In genomic region chr6:129425812-129426211, GRCm38 (mm10) we compare ENCODE assay signal across 12 mouse cellular contexts. TPM values are rescaled to one million over a fixed set of nuclear protein-coding genes. Genes with fewer than 3 reads are reported as not detected.
DNase-seq lines count a peak whose midpoint lies in the region; ATAC-seq lines count a peak whose summit lies in the region.
"Had no signal": no experiment of that assay in that cellular context is flagged by ENCODE, and none has a peak within 500 bp of the region (broad histone marks: within the 10 kb centered on the region; RNA-seq: fewer than 3 reads in every experiment).

No protein-coding gene starts in this region.

- no peak for ATAC-seq in kidney, embryonic 14.5 days (ENCODE audit: low FRiP score, low TSS enrichment)
- ATAC-seq in heart, embryonic 16.5 days (replicated peaks; ENCODE audit: extremely low read depth, insufficient read depth, low FRiP score), result peak; percentile 43; the same call in 1 of the 2 replicates
- peak; percentile 34 for ATAC-seq in megakaryocyte progenitor cell, adult 5-6 weeks (replicated peaks; ENCODE audit: poor library complexity)
- ATAC-seq: CD4-positive, CD25-positive, alpha-beta regulatory T cell, adult 4 months; midbrain, embryonic 13.5 days had no signal

- H3K27ac ChIP-seq in kidney, embryonic 14.5 days (ENCODE audit: low read depth, low read length), result no peak overlapping the region
- no peak overlapping the region for H3K27ac ChIP-seq in heart, embryonic 16.5 days (ENCODE audit: low read length)
- H3K27ac ChIP-seq: midbrain, embryonic 13.5 days had no signal

- H3K9ac ChIP-seq in kidney, embryonic 14.5 days (ENCODE audit: low read depth, low read length), result no peak overlapping the region
- H3K9ac ChIP-seq in heart, embryonic 16.5 days (ENCODE audit: low read length), result no peak overlapping the region
- H3K9ac ChIP-seq: midbrain, embryonic 13.5 days had no signal

- 32% methylated on average over 5 of the region's 5 CpGs for WGBS in kidney, embryonic 14.5 days
- WGBS in heart, embryonic 16.5 days, result 28% methylated on average over 5 of the region's 5 CpGs

- H3K9me3 ChIP-seq in kidney, embryonic 14.5 days (ENCODE audit: control insufficient read depth, low read length), result no peaks in the 10 kb centered on the region
- H3K9me3 ChIP-seq in heart, embryonic 16.5 days (replicated peaks; ENCODE audit: control insufficient read depth, low read length), result no peaks in the 10 kb centered on the region
- H3K9me3 ChIP-seq: midbrain, embryonic 13.5 days had no signal

- DNase-seq in kidney, adult 11 months, result peak; percentile 57
- peak; percentile 14 to 29 for DNase-seq in kidney, postnatal 4 days
- no peak for DNase-seq in cerebellum, postnatal 10 days
- no peak for DNase-seq in urinary bladder, postnatal 25 days (ENCODE audit: low spot score)
- no peak for DNase-seq in thymus, postnatal 36 days
- DNase-seq: cerebellum, postnatal 14 days had no signal

- H3K36me3 ChIP-seq in kidney, embryonic 14.5 days (ENCODE audit: control insufficient read depth, insufficient read depth, low read length), result no peaks in the 10 kb centered on the region
- H3K36me3 ChIP-seq in heart, embryonic 16.5 days (ENCODE audit: control insufficient read depth, insufficient read depth), result no peaks in the 10 kb centered on the region
- H3K36me3 ChIP-seq: midbrain, embryonic 13.5 days had no signal

- no peaks in the 10 kb centered on the region for H3K27me3 ChIP-seq in kidney, embryonic 14.5 days (ENCODE audit: control insufficient read depth, insufficient read depth, low read length)
- H3K27me3 ChIP-seq in heart, embryonic 16.5 days (ENCODE audit: control insufficient read depth, insufficient read depth, low read length), result no peaks in the 10 kb centered on the region
- H3K27me3 ChIP-seq: midbrain, embryonic 13.5 days had no signal

- H3K4me2 ChIP-seq in kidney, embryonic 14.5 days (replicated peaks; ENCODE audit: low read depth, low read length), result no peak overlapping the region
- no peak overlapping the region for H3K4me2 ChIP-seq in heart, embryonic 16.5 days (ENCODE audit: low read depth, low read length)
- H3K4me2 ChIP-seq: midbrain, embryonic 13.5 days had no signal

- H3K4me3 ChIP-seq in kidney, embryonic 14.5 days (ENCODE audit: low read length), result no peak overlapping the region
- H3K4me3 ChIP-seq in heart, embryonic 16.5 days (ENCODE audit: low read length), result no peak overlapping the region
- H3K4me3 ChIP-seq: midbrain, embryonic 13.5 days had no signal

- H3K4me1 ChIP-seq in kidney, embryonic 14.5 days (ENCODE audit: control insufficient read depth, insufficient read depth, low read length), result no peaks in the 10 kb centered on the region
- H3K4me1 ChIP-seq in heart, embryonic 16.5 days (ENCODE audit: control insufficient read depth, insufficient read depth, low read length), result peaks cover 10% of the 10 kb centered on the region

RNA-seq across cellular contexts. Expression of gene Clec9a, which starts 17.1 kb away (rescaled TPM):
- 0.41 and 0.45 TPM in 2 replicates for polyA plus RNA-seq in kidney, embryonic 14.5 days (2014; fragmentation: Nextera tagmentation; extraction: Ambion mirVana)
- polyA plus RNA-seq in heart, embryonic 16.5 days (2015; fragmentation: Nextera tagmentation; extraction: Ambion mirVana), result 0.39 and 0.45 TPM in 2 replicates
- total RNA-seq in megakaryocyte progenitor cell, adult 5-6 weeks (2015), result 5.2 and 6.3 TPM in 2 replicates
- 2.0 and 3.4 TPM in 2 replicates for total RNA-seq in megakaryocyte progenitor cell, adult 5-6 weeks (2017)
- total RNA-seq: layer of hippocampus, adult 8-10 months had no signal
- polyA plus RNA-seq: CD4-positive, CD25-positive, alpha-beta regulatory T cell, adult 4 months had no signal

RNA-seq across cellular contexts. Expression of gene Clec1a, which starts 26.0 kb away (rescaled TPM):
- polyA plus RNA-seq in kidney, embryonic 14.5 days (2014; fragmentation: Nextera tagmentation; extraction: Ambion mirVana), result 5.8 and 6.2 TPM in 2 replicates
- polyA plus RNA-seq in heart, embryonic 16.5 days (2015; fragmentation: Nextera tagmentation; extraction: Ambion mirVana), result 6.2 and 8.6 TPM in 2 replicates
- total RNA-seq in megakaryocyte progenitor cell, adult 5-6 weeks (2015), result 0.12 TPM in 1 of 2 replicates, not detected in the other
- total RNA-seq in megakaryocyte progenitor cell, adult 5-6 weeks (2017), result 0.12 and 0.78 TPM in 2 replicates
- polyA plus RNA-seq: CD4-positive, CD25-positive, alpha-beta regulatory T cell, adult 4 months had no signal

RNA-seq across cellular contexts. Expression of gene Clec1b, which starts 28.7 kb away (rescaled TPM):
- polyA plus RNA-seq in kidney, embryonic 14.5 days (2014; fragmentation: Nextera tagmentation; extraction: Ambion mirVana), result 2.5 and 4.7 TPM in 2 replicates
- polyA plus RNA-seq in heart, embryonic 16.5 days (2015; fragmentation: Nextera tagmentation; extraction: Ambion mirVana), result 3.9 and 4.7 TPM in 2 replicates
- 0.17 and 0.22 TPM in 2 replicates for total RNA-seq in megakaryocyte progenitor cell, adult 5-6 weeks (2015)
- 0.17 and 0.42 TPM in 2 replicates for total RNA-seq in megakaryocyte progenitor cell, adult 5-6 weeks (2017)

RNA-seq across cellular contexts. Expression of gene Clec12b, which starts 40.1 kb away (rescaled TPM):
- polyA plus RNA-seq in kidney, embryonic 14.5 days (2014; fragmentation: Nextera tagmentation; extraction: Ambion mirVana), result not detected in 2 replicates
- polyA plus RNA-seq in heart, embryonic 16.5 days (2015; fragmentation: Nextera tagmentation; extraction: Ambion mirVana), result 0.12 and 0.21 TPM in 2 replicates
- not detected in 2 replicates for total RNA-seq in megakaryocyte progenitor cell, adult 5-6 weeks (2015)
- total RNA-seq in megakaryocyte progenitor cell, adult 5-6 weeks (2017), result not detected in 2 replicates
- total RNA-seq: layer of hippocampus, adult 8-10 months had no signal
- polyA plus RNA-seq: CD4-positive, CD25-positive, alpha-beta regulatory T cell, adult 4 months had no signal

Comparison
In these comparisons a context has a peak if more than half of its experiments do, and no peak if none do; other contexts are left out.
1. DNase-seq: peak in kidney, adult 11 months (single experiment) and kidney, postnatal 4 days (2 of 2); none in cerebellum, postnatal 10 days (0 of 2), urinary bladder, postnatal 25 days (single experiment) and thymus, postnatal 36 days (0 of 2).